Mouse (Mus musculus) cerebral cortex, adult 2 months (tissue): ENCODE data around the gene Plin5.

Experiments used
- WGBS: fragments of 180-500 bp; shearing (Covaris S2); methylation state at CpG from one replicate; pipeline ENCODE4 v1.1.7; 2018; 5-methylcytosine and 5-hydroxymethylcytosine counted together

The Plin5 gene

GRCm38 (mm10) chr17:56107736-56108135 lies 9.7 kb downstream of the Plin5 start:
- WGBS: 59% methylated on average over 2 of the region's 2 CpGs

GRCm38 (mm10) chr17:56106981-56107380 lies 10.4 kb downstream of the Plin5 start:
- 85% methylated on average over 4 of the region's 4 CpGs for WGBS

GRCm38 (mm10) chr17:56106436-56106835 lies 11.0 kb downstream of the Plin5 start:
- 92% methylated on average over 4 of the region's 4 CpGs for WGBS

GRCm38 (mm10) chr17:56104821-56105220 lies 12.6 kb downstream of the Plin5 start:
- 90% methylated on average over 3 of the region's 5 CpGs for WGBS

GRCm38 (mm10) chr17:56103465-56104285 lies 13.7 kb downstream of the Plin5 start:
- 96% methylated on average over 8 of the region's 8 CpGs for WGBS

GRCm38 (mm10) chr17:56102927-56103326 lies 14.5 kb downstream of the Plin5 start:
- 95% methylated on average over 9 of the region's 9 CpGs for WGBS

- WGBS: 96% methylated on average over 5 of the region's 5 CpGs
Observed at GRCm38 (mm10) chr17:56102158-56102557, 15.2 kb downstream of the Plin5 start.

GRCm38 (mm10) chr17:56100811-56101210 lies 16.6 kb downstream of the Plin5 start:
- 84% methylated on average over 3 of the region's 3 CpGs for WGBS

GRCm38 (mm10) chr17:56098711-56099572 lies 18.5 kb downstream of the Plin5 start:
- WGBS: 82% methylated on average over 15 of the region's 15 CpGs

GRCm38 (mm10) chr17:56098180-56098579 lies 19.2 kb downstream of the Plin5 start:
- WGBS: 84% methylated on average over 8 of the region's 8 CpGs

GRCm38 (mm10) chr17:56096883-56097282 lies 20.5 kb downstream of the Plin5 start:
- 87% methylated on average over 12 of the region's 12 CpGs for WGBS

GRCm38 (mm10) chr17:56092794-56093193 lies 24.6 kb downstream of the Plin5 start:
- 82% methylated on average over 1 of the region's 1 CpGs for WGBS

GRCm38 (mm10) chr17:56092312-56092711 lies 25.1 kb downstream of the Plin5 start:
- WGBS: 89% methylated on average over 1 of the region's 1 CpGs

- 5% methylated on average over 8 of the region's 8 CpGs for WGBS
Observed at GRCm38 (mm10) chr17:56080781-56081585, 36.4 kb downstream of the Plin5 start.

GRCm38 (mm10) chr17:56079921-56080320 lies 37.5 kb downstream of the Plin5 start:
- under 1% methylated on average over 11 of the region's 11 CpGs for WGBS

- WGBS: under 1% methylated on average over 61 of the region's 61 CpGs
Observed at GRCm38 (mm10) chr17:56078880-56079795, 38.3 kb downstream of the Plin5 start, which contains the start of gene Hdgfl2. Gene Hdgfl2, plus strand, starts transcription at chr17:56079634.

- WGBS: 68% methylated on average over 9 of the region's 9 CpGs
Observed at GRCm38 (mm10) chr17:56078361-56078760, 39.0 kb downstream of the Plin5 start.

- 80% methylated on average over 5 of the region's 5 CpGs for WGBS
Observed at GRCm38 (mm10) chr17:56077523-56077922, 39.9 kb downstream of the Plin5 start.

- under 1% methylated on average over 35 of the region's 35 CpGs for WGBS
Observed at GRCm38 (mm10) chr17:56074827-56075208, 42.6 kb downstream of the Plin5 start, which contains the start of gene Ubxn6. Gene Ubxn6, minus strand, starts transcription at chr17:56075028.

GRCm38 (mm10) chr17:56074097-56074826 lies 43.1 kb downstream of the Plin5 start:
- 8% methylated on average over 22 of the region's 22 CpGs for WGBS
